In the genomic region with DNA sequence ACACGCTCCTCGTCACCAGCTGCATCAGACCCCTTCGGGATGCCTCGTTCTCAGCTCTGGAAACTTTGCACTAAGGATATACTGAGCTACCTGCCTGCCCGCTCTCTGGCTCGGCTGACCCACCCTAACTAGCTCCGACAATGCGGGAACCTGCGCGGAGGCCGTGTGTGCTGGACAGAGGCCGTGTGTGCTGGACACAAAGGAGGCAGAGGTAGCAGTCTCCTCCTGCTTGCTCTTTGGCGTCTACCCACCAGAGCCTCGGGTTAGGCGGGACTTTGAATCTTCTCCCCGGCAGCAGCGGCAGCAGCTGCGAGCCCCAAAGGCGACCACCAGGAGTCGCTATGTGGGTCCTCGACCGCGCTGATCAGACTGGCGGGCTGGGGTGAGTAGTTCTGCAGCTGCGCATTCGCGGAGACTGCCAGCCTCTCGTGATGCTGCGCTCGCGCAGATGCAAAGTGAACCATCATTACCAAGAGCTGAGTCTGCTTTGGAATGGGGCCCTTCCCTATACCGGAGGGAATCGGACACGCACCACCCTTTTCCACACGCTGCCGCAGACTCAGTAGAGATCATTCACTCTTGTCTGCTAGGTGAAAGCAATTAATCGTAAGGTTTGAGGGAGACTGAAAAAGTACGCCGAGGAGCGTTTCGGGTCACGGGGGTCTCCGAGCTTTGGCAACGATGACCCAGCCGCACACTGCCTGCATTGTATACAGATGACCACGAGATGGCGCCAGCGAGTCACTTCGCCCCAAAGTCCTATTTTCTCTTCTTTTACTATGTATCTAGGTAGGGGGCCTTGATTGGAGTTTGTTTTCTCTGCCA, we compare ENCODE assay signal across 1 mouse cellular context.
TF ChIP-seq lines count a peak whose summit lies in the region.

No protein-coding gene starts in this region.

TF ChIP-seq in CH12.LX, 34 proteins besides CTCF, POLR2A, EP300 and RAD21:
- TF ChIP-seq HCFC1 (IDR thresholded peaks at IDR 0.05; ENCODE audit: low read depth, low read length) (peak; percentile 36), PAX5 (IDR thresholded peaks at IDR 0.05; ENCODE audit: low read length) (no peak), SIN3A (IDR thresholded peaks at IDR 0.05; ENCODE audit: low read length) (peak; percentile 59), JUN (IDR thresholded peaks at IDR 0.05; ENCODE audit: insufficient read depth, low read depth, low read length) (no peak), MAX (IDR thresholded peaks at IDR 0.05; ENCODE audit: low read length) (peak; percentile 58), CHD2 (IDR thresholded peaks at IDR 0.05; ENCODE audit: low read length) (peak; percentile 65), SMC3 (IDR thresholded peaks at IDR 0.05; ENCODE audit: low read depth, low read length) (peak; percentile 59), TCF12 (IDR thresholded peaks at IDR 0.05; ENCODE audit: low read depth, low read length) (peak; percentile 75), MYC (IDR thresholded peaks at IDR 0.05; ENCODE audit: low read depth, low read length) (peak; percentile 55; the same call in 1 of the 2 replicates), JUND (conservative IDR thresholded peaks at IDR 0.05; ENCODE audit: low read depth, low read length) (no peak), GABPA (IDR thresholded peaks at IDR 0.05; ENCODE audit: insufficient replicate concordance, low read depth, low read length) (no peak), MXI1 (IDR thresholded peaks at IDR 0.05; ENCODE audit: low read depth, low read length) (no peak), NRF1 (IDR thresholded peaks at IDR 0.05; ENCODE audit: low read depth, low read length) (peak; percentile 92), POLR2AphosphoS2 (IDR thresholded peaks at IDR 0.05; ENCODE audit: low read depth, low read length) (0 out of 2 replicates have a peak, but pooled peaks have one; percentile 45), ZKSCAN1 (IDR thresholded peaks at IDR 0.05; ENCODE audit: borderline replicate concordance, low read depth, low read length) (no peak), ELF1 (IDR thresholded peaks at IDR 0.05; ENCODE audit: low read depth, low read length) (peak; percentile 41; the same call in 1 of the 2 replicates), IRF4 (IDR thresholded peaks at IDR 0.05; ENCODE audit: low read depth, low read length) (peak; percentile 32; the same call in 1 of the 2 replicates), USF2 (conservative IDR thresholded peaks at IDR 0.05; ENCODE audit: low read depth, low read length) (no peak), MAZ (IDR thresholded peaks at IDR 0.05; ENCODE audit: low read depth, low read length) (0 out of 2 replicates have a peak, but pooled peaks have one; percentile 16), E2F4 (IDR thresholded peaks at IDR 0.05; ENCODE audit: insufficient replicate concordance, low read depth, low read length) (no peak), ZC3H11A (IDR thresholded peaks at IDR 0.05; ENCODE audit: low read depth, low read length) (no peak), ZMIZ1 (IDR thresholded peaks at IDR 0.05; ENCODE audit: low read depth, low read length) (peak; percentile 23; the same call in 1 of the 2 replicates), MEF2A (IDR thresholded peaks at IDR 0.05; ENCODE audit: borderline replicate concordance, low read depth, low read length) (peak; percentile 64), ZNF384 (IDR thresholded peaks at IDR 0.05; ENCODE audit: low read depth, low read length) (0 out of 2 replicates have a peak, but pooled peaks have one; percentile 3), USF1 (IDR thresholded peaks at IDR 0.05; ENCODE audit: low read depth, low read length) (no peak), NELFE (IDR thresholded peaks at IDR 0.05; ENCODE audit: low read depth, low read length) (peak; percentile 51; the same call in 1 of the 2 replicates), TBP (conservative IDR thresholded peaks at IDR 0.05; ENCODE audit: low read depth, low read length) (0 out of 2 replicates have a peak, but pooled peaks have one; percentile 53), KAT2A (IDR thresholded peaks at IDR 0.05; ENCODE audit: insufficient replicate concordance, low read length) (0 out of 2 replicates have a peak, but pooled peaks have one; percentile 32), BHLHE40 (IDR thresholded peaks at IDR 0.05; ENCODE audit: low read depth, low read length) (peak; percentile 77)
TF ChIP-seq in CH12.LX: peak in this region for 19.
